ENCODE assay signal across 29 mouse cellular contexts in genomic region chr3:72976602-72977001, GRCm38 (mm10). TPM values are rescaled to one million over a fixed set of nuclear protein-coding genes. Genes with fewer than 3 reads are reported as not detected.
DNase-seq lines count a peak whose midpoint lies in the region; ATAC-seq and TF ChIP-seq lines count a peak whose summit lies in the region.
"Had no signal": no experiment of that assay in that cellular context is flagged by ENCODE, and none has a peak within 500 bp of the region (broad histone marks: within the 10 kb centered on the region; RNA-seq: fewer than 3 reads in every experiment).

No protein-coding gene starts in this region.

- no peaks in the 10 kb centered on the region for H3K9me3 ChIP-seq in hindbrain, postnatal 0 days (ENCODE audit: low read length)
- 0 out of 2 replicates have a peak, but pooled peaks cover 3% of the 10 kb centered on the region for H3K9me3 ChIP-seq in hindbrain, embryonic 14.5 days (ENCODE audit: control insufficient read depth, low read length)
- no peaks in the 10 kb centered on the region for H3K9me3 ChIP-seq in intestine, embryonic 16.5 days (ENCODE audit: control insufficient read depth, low read length)
- H3K9me3 ChIP-seq: embryonic facial prominence, embryonic 10.5 days; heart, embryonic 12.5 days; hindbrain, embryonic 13.5 days; liver, embryonic 12.5 days; midbrain, embryonic 10.5 days; stomach, embryonic 15.5 days had no signal

- no peak for TF ChIP-seq CTCF in hindbrain, postnatal 0 days (IDR thresholded peaks at IDR 0.05; ENCODE audit: low read depth)

- H3K4me1 ChIP-seq in hindbrain, postnatal 0 days (ENCODE audit: insufficient read depth, low read length): no peaks in the 10 kb centered on the region
- H3K4me1 ChIP-seq in hindbrain, embryonic 14.5 days (replicated peaks; ENCODE audit: control insufficient read depth, insufficient read depth, low read length): no peaks in the 10 kb centered on the region
- H3K4me1 ChIP-seq in intestine, embryonic 16.5 days (ENCODE audit: control insufficient read depth, insufficient read depth, low read length): no peaks in the 10 kb centered on the region
- H3K4me1 ChIP-seq: embryonic facial prominence, embryonic 10.5 days; heart, embryonic 12.5 days; hindbrain, embryonic 13.5 days; liver, embryonic 12.5 days; midbrain, embryonic 10.5 days; stomach, embryonic 15.5 days had no signal

- ATAC-seq in hindbrain, postnatal 0 days: no peak
- ATAC-seq in hindbrain, embryonic 14.5 days (ENCODE audit: low FRiP score): no peak
- peak; percentile 58; the same call in 1 of the 2 replicates for ATAC-seq in intestine, embryonic 16.5 days
- ATAC-seq: liver, embryonic 12.5 days had no signal

- H3K9ac ChIP-seq in hindbrain, postnatal 0 days (replicated peaks; ENCODE audit: low read length): no peak overlapping the region
- no peak overlapping the region for H3K9ac ChIP-seq in hindbrain, embryonic 14.5 days
- no peak overlapping the region for H3K9ac ChIP-seq in intestine, embryonic 16.5 days (ENCODE audit: low read depth, low read length)
- H3K9ac ChIP-seq: heart, embryonic 12.5 days; hindbrain, embryonic 13.5 days; liver, embryonic 12.5 days; stomach, embryonic 15.5 days had no signal

- no peaks in the 10 kb centered on the region for H3K36me3 ChIP-seq in hindbrain, postnatal 0 days (ENCODE audit: insufficient read depth, low read length)
- no peaks in the 10 kb centered on the region for H3K36me3 ChIP-seq in hindbrain, embryonic 14.5 days (replicated peaks; ENCODE audit: control insufficient read depth, insufficient read depth)
- no peaks in the 10 kb centered on the region for H3K36me3 ChIP-seq in intestine, embryonic 16.5 days (ENCODE audit: control insufficient read depth, insufficient read depth, low read length)
- H3K36me3 ChIP-seq: embryonic facial prominence, embryonic 10.5 days; heart, embryonic 12.5 days; hindbrain, embryonic 13.5 days; liver, embryonic 12.5 days; midbrain, embryonic 10.5 days; stomach, embryonic 15.5 days had no signal

- H3K4me3 ChIP-seq in hindbrain, postnatal 0 days (ENCODE audit: low read length): no peak overlapping the region
- H3K4me3 ChIP-seq in hindbrain, embryonic 14.5 days (replicated peaks; ENCODE audit: low read length): no peak overlapping the region
- no peak overlapping the region for H3K4me3 ChIP-seq in intestine, embryonic 16.5 days (ENCODE audit: low read length)
- H3K4me3 ChIP-seq: embryonic facial prominence, embryonic 10.5 days; heart, embryonic 12.5 days; hindbrain, embryonic 13.5 days; liver, embryonic 12.5 days; midbrain, embryonic 10.5 days; stomach, embryonic 15.5 days had no signal

- no peak overlapping the region for H3K27ac ChIP-seq in hindbrain, postnatal 0 days
- no peak overlapping the region for H3K27ac ChIP-seq in hindbrain, embryonic 14.5 days
- no peak overlapping the region for H3K27ac ChIP-seq in intestine, embryonic 16.5 days (ENCODE audit: low read length)
- H3K27ac ChIP-seq: embryonic facial prominence, embryonic 10.5 days; hindbrain, embryonic 13.5 days; liver, embryonic 12.5 days; midbrain, embryonic 10.5 days; stomach, embryonic 15.5 days had no signal

- H3K27me3 ChIP-seq in hindbrain, postnatal 0 days (ENCODE audit: insufficient read depth, low read length): no peaks in the 10 kb centered on the region
- H3K27me3 ChIP-seq in hindbrain, embryonic 14.5 days (ENCODE audit: control insufficient read depth, insufficient read depth, low read length): no peaks in the 10 kb centered on the region
- H3K27me3 ChIP-seq in intestine, embryonic 16.5 days (replicated peaks; ENCODE audit: control insufficient read depth, insufficient read depth, low read length): no peaks in the 10 kb centered on the region
- H3K27me3 ChIP-seq: heart, embryonic 12.5 days; hindbrain, embryonic 13.5 days; liver, embryonic 12.5 days; stomach, embryonic 15.5 days had no signal

- peak; percentile 1 for DNase-seq in hindbrain, postnatal 0 days (ENCODE audit: low spot score)
- no peak for DNase-seq in hindbrain, embryonic 14.5 days (ENCODE audit: low spot score)
- DNase-seq in ZHBTc4 (ENCODE audit: low read depth, low spot score): peak; percentile 1
- peak; percentile 60 for DNase-seq in adrenal gland, postnatal 14 days
- DNase-seq in thymus, postnatal 10 days (ENCODE audit: low spot score in 2 of 2): no peak
- DNase-seq in kidney, adult 9 months: no peak
- DNase-seq: cerebellum, adult 9-11 months; heart, postnatal 14 days; kidney, adult 11 months; kidney, postnatal 10 days; left cerebral cortex, postnatal 4 days; lung, adult 2 months; lung, postnatal 4 days; right cerebral cortex, postnatal 14 days; spleen, adult 18-20 months; thymus, adult 18-20 months had no signal

- 49% methylated on average over 3 of the region's 3 CpGs for WGBS in hindbrain, postnatal 0 days
- WGBS in hindbrain, embryonic 14.5 days: 62% methylated on average over 3 of the region's 3 CpGs
- WGBS in intestine, embryonic 16.5 days: 41% methylated on average over 3 of the region's 3 CpGs

- no peak overlapping the region for H3K4me2 ChIP-seq in hindbrain, postnatal 0 days (ENCODE audit: low read depth, low read length)
- no peak overlapping the region for H3K4me2 ChIP-seq in hindbrain, embryonic 14.5 days (replicated peaks)
- no peak overlapping the region for H3K4me2 ChIP-seq in intestine, embryonic 16.5 days (ENCODE audit: low read depth, low read length)
- H3K4me2 ChIP-seq: heart, embryonic 12.5 days; hindbrain, embryonic 13.5 days; liver, embryonic 12.5 days; stomach, embryonic 15.5 days had no signal

RNA-seq across cellular contexts. Expression of gene Sis, which starts 8.9 kb away (rescaled TPM):
- not detected in 2 replicates for total RNA-seq in hindbrain, postnatal 0 days (2014; rRNA removed)
- 0.03 TPM in 1 of 2 replicates, not detected in the other for polyA plus RNA-seq in hindbrain, postnatal 0 days (2015; fragmentation: Nextera tagmentation; extraction: Ambion mirVana)
- not detected in 2 replicates for polyA plus RNA-seq in hindbrain, embryonic 14.5 days (2014; fragmentation: Nextera tagmentation; extraction: Ambion mirVana)
- not detected in 2 replicates for total RNA-seq in adrenal gland, postnatal 14 days (2021)
- 0.71 and 1.1 TPM in 2 replicates for polyA plus RNA-seq in intestine, embryonic 16.5 days (2015; fragmentation: Nextera tagmentation; extraction: Ambion mirVana)
- total RNA-seq: gastrocnemius, adult 8-10 months; granulocyte monocyte progenitor cell, adult 5-6 weeks; heart, postnatal 14 days; left cerebral cortex, adult 18-20 months; monocyte, adult 5-6 weeks had no signal
- polyA plus RNA-seq: C2C12; embryonic facial prominence, embryonic 10.5 days; forebrain, embryonic 11.5 days; heart, embryonic 12.5 days; hindbrain, embryonic 13.5 days; liver, embryonic 12.5 days; lung, adult 2 months; midbrain, embryonic 10.5 days had no signal

Comparison
In these comparisons a context has a peak if more than half of its experiments do, and no peak if none do; other contexts are left out.
1. DNase-seq: peak in hindbrain, postnatal 0 days (single experiment), ZHBTc4 (single experiment) and adrenal gland, postnatal 14 days (single experiment); none in hindbrain, embryonic 14.5 days (single experiment), thymus, postnatal 10 days (0 of 2) and kidney, adult 9 months (single experiment).